Mouse (Mus musculus) spleen, adult 2 months (tissue): Measurements from ENCODE around the gene Mn1. TPM values are rescaled to one million over a fixed set of nuclear protein-coding genes. Genes with fewer than 3 reads are reported as not detected.

Source experiments
- DNase-seq, 2 experiments: peaks; one replicate each; pipeline versions ENCODE4 v3.0.0 to v3.0.0-alpha.2; 2012 to 2021; ENCODE audit warnings: low spot score in 2 of 2, low read depth in 1 of 2
- H3K27ac ChIP-seq: fragments of 200-500 bp; 2 replicates; pipeline ENCODE4 v1.5.1; 2012; ENCODE audit warnings: low read length, inconsistent platforms; ENCODE audit not compliant: insufficient read depth
- H3K27me3 ChIP-seq: fragments of 200-500 bp; 2 replicates; pipeline ENCODE4 v1.6.1; 2012; ENCODE audit warnings: mild to moderate bottlenecking, moderate library complexity, low read length, inconsistent platforms; ENCODE audit not compliant: control insufficient read depth, insufficient read depth
- H3K36me3 ChIP-seq: fragments of 200-500 bp; 2 replicates; pipeline ENCODE4 v1.6.1; 2012; ENCODE audit warnings: mild to moderate bottlenecking, low read length, inconsistent platforms; ENCODE audit not compliant: control insufficient read depth, insufficient read depth
- H3K4me1 ChIP-seq: fragments of 200-500 bp; 2 replicates; pipeline ENCODE4 v1.6.1; 2011; ENCODE audit warnings: inconsistent platforms; ENCODE audit not compliant: control insufficient read depth, insufficient read depth, insufficient read length
- H3K4me3 ChIP-seq: fragments of 200-500 bp; 2 replicates; pipeline ENCODE4 v1.5.1; 2011; ENCODE audit warnings: mild to moderate bottlenecking, inconsistent platforms; ENCODE audit not compliant: insufficient read depth, insufficient read length; ENCODE audit errors: extremely low read depth
- CTCF ChIP-seq: fragments of 200-500 bp; IDR thresholded peaks from 2 replicates; pipeline ENCODE4 v1.5.1; 2011; ENCODE audit warnings: mild to moderate bottlenecking, inconsistent platforms; ENCODE audit not compliant: insufficient read depth, insufficient read length, insufficient replicate concordance; ENCODE audit errors: extremely low read depth
- POLR2A ChIP-seq: fragments of 200-500 bp; IDR thresholded peaks from 2 replicates; pipeline ENCODE4 v1.6.1; 2011; ENCODE audit warnings: low read depth, low read length, inconsistent platforms
- WGBS: fragments of 180-500 bp; shearing (Covaris S2); methylation state at CpG from one replicate; pipeline ENCODE4 v1.1.7; 2018; 5-methylcytosine and 5-hydroxymethylcytosine counted together
- polyA plus RNA-seq: library from polyadenylated mRNA; depleted of rRNA; stranded (reverse); fragments of >200 nt; gene quantifications from 2 replicates; pipeline ENCODE4 v1.2.3, GENCODE M21; 2012

Gene Mn1
- polyA plus RNA-seq, 1 experiment: 0.79 TPM

DNA sequence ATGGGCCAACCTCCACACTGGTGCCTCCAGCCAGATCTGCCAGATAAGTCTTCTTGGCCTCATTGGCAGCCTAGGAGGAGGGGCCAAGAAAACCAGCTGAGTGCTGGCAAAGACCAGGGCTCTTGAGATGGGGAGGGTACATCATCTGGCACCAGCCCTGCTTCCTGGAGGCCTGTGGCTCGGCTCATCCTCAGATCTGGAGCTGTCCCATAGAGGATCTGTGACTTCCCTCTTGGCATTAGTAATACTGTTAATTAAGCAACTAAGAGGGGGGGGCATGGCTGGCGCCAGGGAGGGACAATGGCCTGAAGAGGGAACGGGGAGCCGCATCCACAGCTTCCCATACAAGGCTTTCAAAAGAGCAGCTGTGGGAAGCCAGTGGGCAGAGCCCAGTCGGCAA is 58.6 kb downstream of the Mn1 start:
- H3K27ac ChIP-seq: no peak overlapping the region
- no peaks in the 10 kb centered on the region for H3K36me3 ChIP-seq
- DNase-seq: no peak
- H3K4me3 ChIP-seq: no peak overlapping the region
- no peak for TF ChIP-seq CTCF
- TF ChIP-seq POLR2A: no peak
- WGBS: 84% methylated on average over 5 of the region's 5 CpGs
- no peaks in the 10 kb centered on the region for H3K27me3 ChIP-seq
- H3K4me1 ChIP-seq: no peaks in the 10 kb centered on the region

DNA sequence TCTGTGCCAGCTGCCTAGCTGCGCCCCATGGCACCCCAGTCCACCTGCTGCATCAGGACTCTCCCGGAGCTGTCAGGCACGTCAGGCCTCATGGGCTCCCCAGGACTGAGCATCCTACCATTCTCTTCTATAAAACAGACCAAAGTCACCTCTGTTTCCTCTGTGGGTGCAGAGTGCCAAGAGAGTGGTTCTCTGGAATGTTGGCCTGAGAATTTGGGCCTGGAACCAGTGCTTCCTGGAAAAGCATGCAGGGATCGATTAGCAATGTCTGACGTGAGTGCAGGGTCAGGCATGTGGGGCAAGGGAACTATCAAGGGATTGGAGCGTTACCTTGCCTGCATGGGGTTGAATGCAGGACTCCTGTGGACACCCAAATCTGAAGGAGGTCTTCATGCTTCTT is 59.0 kb downstream of the Mn1 start:
- DNase-seq: no peak
- Histone ChIP-seq H3K4me3 (no peak overlapping the region), H3K27me3 (no peaks in the 10 kb centered on the region), H3K36me3 (no peaks in the 10 kb centered on the region), H3K4me1 (no peaks in the 10 kb centered on the region), H3K27ac (no peak overlapping the region)
- TF ChIP-seq CTCF: no peak
- no peak for TF ChIP-seq POLR2A
- WGBS: 77% methylated on average over 6 of the region's 6 CpGs

DNA sequence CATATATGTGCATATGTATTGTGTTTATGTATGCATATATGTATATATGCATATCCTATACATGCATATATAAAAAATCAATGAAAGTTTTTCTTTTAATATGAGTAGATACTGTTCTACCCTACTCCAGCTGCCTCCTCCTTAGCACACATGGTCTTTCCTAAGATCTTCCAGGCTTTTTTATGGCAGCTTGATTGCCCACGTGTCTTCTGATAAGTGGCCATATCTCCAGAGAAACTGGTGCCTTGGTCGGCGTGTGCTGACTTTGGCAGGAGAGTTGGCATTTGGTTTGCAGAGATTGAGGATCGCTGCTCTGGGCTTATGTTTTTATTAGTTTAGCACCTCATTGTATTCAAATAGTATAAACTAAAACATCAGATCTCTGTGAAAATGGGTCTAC is 68.7 kb downstream of the Mn1 start:
- no peak for DNase-seq
- no peaks in the 10 kb centered on the region for H3K27me3 ChIP-seq
- no peaks in the 10 kb centered on the region for H3K4me1 ChIP-seq
- H3K4me3 ChIP-seq: no peak overlapping the region
- TF ChIP-seq POLR2A: no peak
- TF ChIP-seq CTCF: no peak
- WGBS: 86% methylated on average over 4 of the region's 4 CpGs
- no peaks in the 10 kb centered on the region for H3K36me3 ChIP-seq
- H3K27ac ChIP-seq: no peak overlapping the region

DNA sequence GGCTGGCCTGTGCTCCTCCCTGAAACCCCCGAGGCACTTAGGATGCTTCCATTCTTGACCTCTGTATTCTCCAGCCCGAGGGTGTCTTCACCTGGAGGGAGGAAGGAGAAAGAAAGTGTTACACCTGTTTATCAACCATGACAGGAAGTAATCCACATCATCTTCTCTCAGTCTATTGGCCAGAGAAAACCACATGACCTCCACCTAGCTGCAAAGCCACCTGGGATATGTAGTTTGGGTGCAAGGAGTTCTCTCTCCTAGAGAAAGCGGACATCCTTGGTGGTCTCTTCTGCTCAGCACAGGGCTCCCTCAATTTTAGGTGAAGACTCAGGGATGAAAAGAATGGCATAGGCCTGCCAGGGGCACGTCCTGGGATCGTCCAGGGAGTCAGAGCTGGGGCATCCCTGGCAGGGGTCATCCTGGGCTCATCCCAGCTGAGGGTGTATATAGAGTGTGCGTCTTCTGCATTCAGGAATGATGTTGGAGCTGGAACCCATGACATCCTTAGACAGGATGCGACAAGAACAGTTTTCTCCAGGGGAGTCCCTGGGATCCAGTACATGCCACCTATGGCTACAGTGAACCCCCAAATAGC is 72.0 kb downstream of the Mn1 start:
- Histone ChIP-seq H3K4me3 (no peak overlapping the region), H3K27me3 (no peaks in the 10 kb centered on the region), H3K4me1 (no peaks in the 10 kb centered on the region), H3K36me3 (no peaks in the 10 kb centered on the region), H3K27ac (no peak overlapping the region)
- no peak for DNase-seq
- 77% methylated on average over 7 of the region's 7 CpGs for WGBS
- no peak for TF ChIP-seq CTCF
- TF ChIP-seq POLR2A: no peak

DNA sequence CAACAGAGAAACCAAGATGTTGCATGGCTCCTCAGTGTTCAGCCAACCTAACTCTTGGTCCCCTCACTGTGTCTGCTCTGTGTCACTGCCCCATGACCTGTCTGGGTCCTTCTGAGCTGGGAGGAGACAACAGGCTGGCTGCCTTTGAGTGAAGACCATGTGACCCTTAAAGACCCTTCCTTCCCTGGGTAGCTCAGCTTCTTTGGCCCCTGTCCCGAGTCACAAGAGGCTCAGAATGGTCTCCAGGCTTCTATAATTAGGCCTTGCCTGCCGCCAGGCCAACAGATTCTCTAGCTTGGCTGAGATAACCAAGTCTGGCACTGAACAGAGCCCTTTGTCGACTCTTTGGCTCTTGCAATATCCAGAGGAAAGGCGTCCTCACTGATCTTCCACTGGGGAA is 73.4 kb downstream of the Mn1 start:
- Histone ChIP-seq H3K27me3 (no peaks in the 10 kb centered on the region), H3K27ac (no peak overlapping the region), H3K4me1 (no peaks in the 10 kb centered on the region), H3K4me3 (no peak overlapping the region), H3K36me3 (no peaks in the 10 kb centered on the region)
- no peak for TF ChIP-seq CTCF
- DNase-seq: no peak
- 83% methylated on average over 4 of the region's 4 CpGs for WGBS

DNA sequence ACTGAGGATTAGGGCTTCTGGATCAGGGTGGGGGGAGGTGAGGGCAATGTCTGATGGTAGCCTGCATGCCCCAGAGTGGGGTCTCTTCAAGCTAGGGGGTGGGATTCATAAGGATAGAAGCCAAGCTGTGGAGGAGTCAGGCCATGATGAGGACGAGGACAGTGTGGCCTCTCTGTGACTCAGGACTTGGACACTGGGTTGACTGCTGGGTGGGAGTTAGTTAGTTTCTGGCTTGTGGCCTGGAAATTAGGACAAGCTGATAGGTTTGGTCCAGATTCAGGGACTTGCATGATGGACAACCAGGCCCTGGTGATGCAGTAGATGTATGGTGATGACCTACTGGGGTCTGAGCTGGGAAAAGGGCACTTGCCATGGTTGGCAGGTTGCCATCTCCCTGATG is 74.3 kb downstream of the Mn1 start:
- no peaks in the 10 kb centered on the region for H3K4me1 ChIP-seq
- no peaks in the 10 kb centered on the region for H3K27me3 ChIP-seq
- no peak for DNase-seq
- no peak overlapping the region for H3K4me3 ChIP-seq
- TF ChIP-seq CTCF: no peak
- no peak for TF ChIP-seq POLR2A
- no peaks in the 10 kb centered on the region for H3K36me3 ChIP-seq
- 80% methylated on average over 1 of the region's 1 CpGs for WGBS
- no peak overlapping the region for H3K27ac ChIP-seq

DNA sequence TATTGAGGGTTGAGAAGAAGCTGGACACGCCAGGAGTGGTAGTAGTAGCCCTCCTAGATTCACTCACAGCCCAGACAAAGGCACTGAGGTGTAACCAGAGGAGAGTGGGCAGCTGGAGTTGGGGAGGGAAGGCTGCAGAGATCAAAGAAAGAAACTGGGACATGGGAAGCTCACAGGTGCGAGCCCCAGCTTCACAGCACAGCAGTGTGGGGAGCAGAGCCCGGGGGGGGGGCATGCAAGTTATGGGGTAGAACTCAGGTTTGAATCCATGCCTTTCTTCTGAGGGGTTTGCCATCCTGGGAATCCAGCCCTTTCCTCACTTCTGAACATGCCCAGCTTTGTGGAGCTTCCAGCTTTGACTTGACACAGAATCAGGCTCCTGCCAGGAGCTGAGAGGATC is 82.9 kb downstream of the Mn1 start:
- no peak overlapping the region for H3K4me3 ChIP-seq
- H3K4me1 ChIP-seq: peaks cover 3% of the 10 kb centered on the region; the same call in 1 of the 2 replicates
- no peaks in the 10 kb centered on the region for H3K36me3 ChIP-seq
- no peak for DNase-seq
- no peak overlapping the region for H3K27ac ChIP-seq
- TF ChIP-seq CTCF (no peak), POLR2A (no peak)
- no peaks in the 10 kb centered on the region for H3K27me3 ChIP-seq
- 65% methylated on average over 3 of the region's 3 CpGs for WGBS
